Mouse (Mus musculus): Measurements from ENCODE around the gene 4930562C15Rik. TPM values are rescaled to one million over a fixed set of nuclear protein-coding genes. Genes with fewer than 3 reads are reported as not detected.

4930562C15Rik gene
- total and polyA plus RNA-seq, 3 experiments, result 0.12 to 0.21 TPM; not detected in 1

- no peak for TF ChIP-seq USF1 (IDR thresholded peaks at IDR 0.05; ENCODE audit: low read depth, low read length)
- TF ChIP-seq NRF1 (IDR thresholded peaks at IDR 0.05; ENCODE audit: insufficient read depth, low read depth, low read length, poor library complexity, severe bottlenecking), result no peak
- Histone ChIP-seq H3K27ac (ENCODE audit: control insufficient read depth, low read depth, low read length) (no peak overlapping the region), H3K4me1 (ENCODE audit: control insufficient read depth in 1 of 2, insufficient read depth in 2 of 2, low read length in 2 of 2) (peaks cover 2 to 29% of the 10 kb centered on the region in 2 experiments), H3K36me3 (ENCODE audit: control insufficient read depth in 1 of 2, insufficient read depth in 2 of 2, low read length in 2 of 2) (peaks cover 0 to 15% of the 10 kb centered on the region in 2 experiments; a peak in 2 of 4 replicates), H3K9me3 (replicated peaks; ENCODE audit: insufficient read depth, low read length) (no peaks in the 10 kb centered on the region), H3K4me3 (ENCODE audit: control insufficient read depth in 1 of 2, insufficient read depth in 1 of 2, low read depth in 2 of 2, low read length in 2 of 2) (no peak overlapping the region), H3K79me2 (ENCODE audit: control insufficient read depth, insufficient read depth, low read length, poor library complexity) (peaks cover 19% of the 10 kb centered on the region), H3K27me3 (ENCODE audit: control insufficient read depth in 1 of 2, insufficient read depth in 2 of 2, low read length in 2 of 2) (no peaks in the 10 kb centered on the region), H3K9ac (ENCODE audit: control insufficient read depth, low read depth, low read length, poor library complexity, severe bottlenecking) (no peak overlapping the region)
- DNase-seq (ENCODE audit: low read depth, low spot score), result no peak
These were observed 40.2 kb downstream of the 4930562C15Rik start for GRCm38 (mm10) chr16:4875198-4876032.

- Histone ChIP-seq H3K4me1 (ENCODE audit: control insufficient read depth in 1 of 2, insufficient read depth in 2 of 2, low read length in 2 of 2) (peaks cover 2 to 29% of the 10 kb centered on the region in 2 experiments), H3K36me3 (ENCODE audit: control insufficient read depth in 1 of 2, insufficient read depth in 2 of 2, low read length in 2 of 2) (peaks cover 0 to 15% of the 10 kb centered on the region in 2 experiments; a peak in 2 of 4 replicates), H3K79me2 (ENCODE audit: control insufficient read depth, insufficient read depth, low read length, poor library complexity) (peaks cover 19% of the 10 kb centered on the region), H3K27ac (ENCODE audit: control insufficient read depth, low read depth, low read length) (no peak overlapping the region), H3K9me3 (replicated peaks; ENCODE audit: insufficient read depth, low read length) (no peaks in the 10 kb centered on the region), H3K4me3 (ENCODE audit: control insufficient read depth in 1 of 2, insufficient read depth in 1 of 2, low read depth in 2 of 2, low read length in 2 of 2) (no peak overlapping the region), H3K27me3 (ENCODE audit: control insufficient read depth in 1 of 2, insufficient read depth in 2 of 2, low read length in 2 of 2) (no peaks in the 10 kb centered on the region), H3K9ac (ENCODE audit: control insufficient read depth, low read depth, low read length, poor library complexity, severe bottlenecking) (no peak overlapping the region)
- no peak for DNase-seq (ENCODE audit: low read depth, low spot score)
- TF ChIP-seq USF2 (IDR thresholded peaks at IDR 0.05; ENCODE audit: borderline replicate concordance in 1 of 2, insufficient read depth in 1 of 2, low read depth in 1 of 2, low read length in 2 of 2) (no peak), HCFC1 (IDR thresholded peaks at IDR 0.05; ENCODE audit: low read depth, low read length) (no peak), GATA1 (IDR thresholded peaks at IDR 0.05; ENCODE audit: low read depth, low read length) (no peak), KAT2A (conservative IDR thresholded peaks at IDR 0.05; ENCODE audit: low read depth, low read length) (no peak), TCF12 (IDR thresholded peaks at IDR 0.05; ENCODE audit: low read depth, low read length) (no peak), MYB (IDR thresholded peaks at IDR 0.05; ENCODE audit: low read depth, low read length) (no peak), ZMIZ1 (IDR thresholded peaks at IDR 0.05; ENCODE audit: low read depth, low read length) (no peak), CTCF (IDR thresholded peaks at IDR 0.05 in 2 of 3, conservative IDR thresholded peaks at IDR 0.05 in 1 of 3; ENCODE audit: control insufficient read depth in 1 of 3, insufficient read depth in 1 of 3, low read depth in 2 of 3, low read length in 3 of 3, poor library complexity in 1 of 3, severe bottlenecking in 1 of 3) (no peak), MYC (IDR thresholded peaks at IDR 0.05; ENCODE audit: low read depth, low read length) (no peak), TAL1 (IDR thresholded peaks at IDR 0.05; ENCODE audit: low read length) (no peak), CHD2 (IDR thresholded peaks at IDR 0.05; ENCODE audit: low read length) (no peak), ELF1 (IDR thresholded peaks at IDR 0.05; ENCODE audit: low read depth, low read length) (no peak), USF1 (IDR thresholded peaks at IDR 0.05; ENCODE audit: low read depth, low read length) (no peak)
These were observed 40.9 kb downstream of the 4930562C15Rik start for GRCm38 (mm10) chr16:4876033-4876680.
